Mouse (Mus musculus) liver, adult 2 months (tissue): ENCODE measurements around the gene Spats1.

Experiments used
- CTCF ChIP-seq: fragments of 200-500 bp; IDR thresholded peaks from 2 replicates; pipeline ENCODE4 v1.5.1; 2011; ENCODE audit warnings: low read depth, low read length, control low read depth
- POLR2A ChIP-seq: fragments of 200-500 bp; IDR thresholded peaks from 2 replicates; pipeline ENCODE4 v1.6.1; 2011; ENCODE audit warnings: low read length, control low read depth; ENCODE audit not compliant: insufficient read depth; ENCODE audit errors: extremely low read depth

DNA sequence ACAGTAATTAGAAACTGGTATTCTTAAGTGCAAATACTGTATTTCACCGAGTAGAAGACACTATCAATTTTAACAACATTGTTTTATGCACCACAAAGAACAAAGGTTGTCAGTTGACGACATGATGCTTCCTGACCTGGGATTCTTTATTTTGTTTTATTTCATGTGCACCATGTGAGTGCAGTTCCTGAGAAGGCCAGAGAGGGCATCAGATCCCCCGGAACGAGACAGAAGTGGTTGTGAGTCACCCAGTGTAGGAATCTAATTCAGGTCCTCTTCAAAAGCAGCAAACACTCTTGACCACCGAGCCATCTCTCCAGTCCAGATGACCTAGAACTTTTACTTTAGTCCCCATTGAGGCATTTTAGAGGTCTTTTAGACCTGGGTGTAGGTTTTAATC lies 6.9 kb downstream of the Spats1 start:
- TF ChIP-seq POLR2A (no peak), CTCF (no peak)
